Mouse (Mus musculus) ES-Bruce4 (cell line): Measurements from ENCODE around the gene Ttc34. TPM values are rescaled to one million over a fixed set of nuclear protein-coding genes. Genes with fewer than 3 reads are reported as not detected.

Source experiments
- H3K27ac ChIP-seq: 2 replicates; pipeline ENCODE4 v1.5.1; 2012; ENCODE audit warnings: low read length, inconsistent platforms; ENCODE audit not compliant: insufficient read depth
- H3K27me3 ChIP-seq: 2 replicates; pipeline ENCODE4 v1.6.1; 2012; ENCODE audit warnings: mild to moderate bottlenecking, low read length, inconsistent platforms; ENCODE audit not compliant: control insufficient read depth, poor library complexity, insufficient read depth, severe bottlenecking
- H3K36me3 ChIP-seq: 2 replicates; pipeline ENCODE4 v1.6.1; 2012; ENCODE audit warnings: inconsistent platforms, mild to moderate bottlenecking, low read length, moderate library complexity; ENCODE audit not compliant: control insufficient read depth, poor library complexity, insufficient read depth, severe bottlenecking
- H3K4me1 ChIP-seq: one replicate; pipeline ENCODE4 v1.8.1; 2011; ENCODE audit warnings: low read length; ENCODE audit not compliant: control insufficient read depth, insufficient read depth
- H3K4me3 ChIP-seq: 2 replicates; pipeline ENCODE4 v1.5.1; 2011; ENCODE audit warnings: low read depth, mild to moderate bottlenecking, low read length
- H3K9ac ChIP-seq: 2 replicates; pipeline ENCODE4 v1.6.1; 2012; ENCODE audit warnings: low read depth, mild to moderate bottlenecking, inconsistent platforms; ENCODE audit not compliant: poor library complexity, severe bottlenecking
- H3K9me3 ChIP-seq: replicated peaks from 2 replicates; pipeline ENCODE4 v1.6.1; 2012; ENCODE audit warnings: mild to moderate bottlenecking, low read length, inconsistent platforms; ENCODE audit not compliant: control insufficient read depth, poor library complexity, insufficient read depth, severe bottlenecking
- CTCF ChIP-seq: IDR thresholded peaks from one replicate; pipeline ENCODE4 v1.8.1; 2011; ENCODE audit warnings: low read depth, low read length
- EP300 ChIP-seq: IDR thresholded peaks from 2 replicates; pipeline ENCODE4 v1.6.1; 2011; ENCODE audit warnings: low read depth, low read length; ENCODE audit not compliant: insufficient read depth
- POLR2A ChIP-seq: IDR thresholded peaks from one replicate; pipeline ENCODE4 v1.8.1; 2011; ENCODE audit warnings: low read length; ENCODE audit not compliant: insufficient read depth
- polyA plus RNA-seq: library from polyadenylated mRNA; stranded (reverse); fragments of >200 nt; gene quantifications from 2 replicates; pipeline ENCODE4 v1.2.4, GENCODE M21; 2011; ENCODE audit warnings: low read depth; ENCODE audit not compliant: missing spikeins, insufficient read depth, insufficient read length

Ttc34 gene
- polyA plus RNA-seq, 1 experiment, result not detected

GRCm38 (mm10) chr4:154910606-154911522 lies 73.6 kb downstream of the Ttc34 start:
- Histone ChIP-seq H3K4me1 (no peaks in the 10 kb centered on the region), H3K36me3 (no peaks in the 10 kb centered on the region), H3K4me3 (no peak overlapping the region), H3K27ac (no peak overlapping the region), H3K9ac (no peak overlapping the region), H3K27me3 (no peaks in the 10 kb centered on the region; the same call in 1 of the 2 replicates), H3K9me3 (no peaks in the 10 kb centered on the region)
- no peak for TF ChIP-seq EP300
- no peak for TF ChIP-seq CTCF
- TF ChIP-seq POLR2A, result no peak

GRCm38 (mm10) chr4:154911644-154912043 lies 74.4 kb downstream of the Ttc34 start:
- Histone ChIP-seq H3K27ac (no peak overlapping the region), H3K4me1 (no peaks in the 10 kb centered on the region)
- TF ChIP-seq POLR2A (no peak), CTCF (no peak), EP300 (no peak)

GRCm38 (mm10) chr4:154913845-154914244 lies 76.6 kb downstream of the Ttc34 start:
- no peaks in the 10 kb centered on the region for H3K9me3 ChIP-seq
- H3K4me3 ChIP-seq, result no peak overlapping the region
- H3K27me3 ChIP-seq, result no peaks in the 10 kb centered on the region
- no peaks in the 10 kb centered on the region for H3K36me3 ChIP-seq
- H3K4me1 ChIP-seq, result no peaks in the 10 kb centered on the region
- no peak for TF ChIP-seq EP300
- no peak for TF ChIP-seq POLR2A
- TF ChIP-seq CTCF, result no peak
- H3K27ac ChIP-seq, result no peak overlapping the region
- H3K9ac ChIP-seq, result no peak overlapping the region

More at GRCm38 (mm10) chr4:154911644-154912043, 74.4 kb downstream of the Ttc34 start:
- H3K36me3 ChIP-seq, result no peaks in the 10 kb centered on the region
- H3K9me3 ChIP-seq, result no peaks in the 10 kb centered on the region
- no peaks in the 10 kb centered on the region; the same call in 1 of the 2 replicates for H3K27me3 ChIP-seq
- H3K9ac ChIP-seq, result no peak overlapping the region
- H3K4me3 ChIP-seq, result no peak overlapping the region

GRCm38 (mm10) chr4:154914252-154914651 lies 77.0 kb downstream of the Ttc34 start:
- no peak overlapping the region for H3K9ac ChIP-seq
- H3K27ac ChIP-seq, result no peak overlapping the region
- H3K36me3 ChIP-seq, result no peaks in the 10 kb centered on the region
- TF ChIP-seq POLR2A (no peak), CTCF (no peak), EP300 (no peak)
- H3K4me1 ChIP-seq, result no peaks in the 10 kb centered on the region
- H3K9me3 ChIP-seq, result no peaks in the 10 kb centered on the region
- no peak overlapping the region for H3K4me3 ChIP-seq
- no peaks in the 10 kb centered on the region for H3K27me3 ChIP-seq

- Histone ChIP-seq H3K9ac (no peak overlapping the region), H3K4me1 (no peaks in the 10 kb centered on the region), H3K4me3 (no peak overlapping the region), H3K9me3 (no peaks in the 10 kb centered on the region), H3K36me3 (no peaks in the 10 kb centered on the region), H3K27me3 (no peaks in the 10 kb centered on the region), H3K27ac (no peak overlapping the region)
- TF ChIP-seq EP300 (no peak), CTCF (no peak), POLR2A (no peak)
Measured at GRCm38 (mm10) chr4:154914707-154915106, 77.4 kb downstream of the Ttc34 start.

GRCm38 (mm10) chr4:154915286-154915685 lies 78.0 kb downstream of the Ttc34 start:
- Histone ChIP-seq H3K9me3 (no peaks in the 10 kb centered on the region), H3K27ac (no peak overlapping the region), H3K9ac (no peak overlapping the region), H3K27me3 (no peaks in the 10 kb centered on the region), H3K4me1 (no peaks in the 10 kb centered on the region), H3K4me3 (no peak overlapping the region), H3K36me3 (no peaks in the 10 kb centered on the region)
- TF ChIP-seq POLR2A, result no peak
- TF ChIP-seq CTCF, result no peak
